Mouse (Mus musculus) MEL (cell line): ENCODE data around the gene Prrc2c.

Experiments used
- CTCF ChIP-seq, 3 experiments: IDR thresholded peaks in 2 of 3; conservative IDR thresholded peaks in 1 of 3; 2 replicates each; pipeline ENCODE4 v1.5.1; 2011 to 2012; ENCODE audit warnings: low read length in 3 of 3, low read depth in 2 of 3, mild to moderate bottlenecking in 2 of 3, improper control_type of control experiment in 1 of 3, inconsistent platforms in 1 of 3, mixed read lengths in 1 of 3, moderate library complexity in 1 of 3; ENCODE audit not compliant: control insufficient read depth in 1 of 3, insufficient read depth in 1 of 3, poor library complexity in 1 of 3, severe bottlenecking in 1 of 3
- EP300 ChIP-seq, 2 experiments: IDR thresholded peaks; 2 replicates each; pipeline ENCODE4 v1.6.1; 2011; ENCODE audit warnings: improper control_type of control experiment in 2 of 2, low read length in 2 of 2, low read depth in 1 of 2, mild to moderate bottlenecking in 1 of 2
- GATA1 ChIP-seq: IDR thresholded peaks from 2 replicates; pipeline ENCODE4 v1.6.1; 2011; ENCODE audit warnings: low read depth, low read length, improper control_type of control experiment
- KAT2A ChIP-seq: conservative IDR thresholded peaks from 2 replicates; pipeline ENCODE4 v1.6.1; 2012; ENCODE audit warnings: low read depth, low read length, improper control_type of control experiment, inconsistent platforms
- MAX ChIP-seq: IDR thresholded peaks from 2 replicates; pipeline ENCODE4 v1.6.1; 2011; ENCODE audit warnings: low read length, improper control_type of control experiment
- MAZ ChIP-seq: IDR thresholded peaks from 2 replicates; pipeline ENCODE4 v1.6.1; 2012; ENCODE audit warnings: low read depth, mild to moderate bottlenecking, inconsistent platforms, low read length, improper control_type of control experiment
- MXI1 ChIP-seq: IDR thresholded peaks from 2 replicates; pipeline ENCODE4 v1.6.1; 2011; ENCODE audit warnings: mild to moderate bottlenecking, low read depth, low read length, improper control_type of control experiment
- POLR2A ChIP-seq, 2 experiments: IDR thresholded peaks; 2 replicates each; pipeline ENCODE4 v1.6.1; 2011 to 2012; ENCODE audit warnings: low read length in 2 of 2, mild to moderate bottlenecking in 2 of 2, control low read depth in 1 of 2, improper control_type of control experiment in 1 of 2, low read depth in 1 of 2, moderate library complexity in 1 of 2; ENCODE audit not compliant: control insufficient read depth in 1 of 2, insufficient read depth in 1 of 2, poor library complexity in 1 of 2
- POLR2AphosphoS5 ChIP-seq: IDR thresholded peaks from 2 replicates; pipeline ENCODE4 v1.6.1; 2012; ENCODE audit warnings: low read depth, borderline replicate concordance, mild to moderate bottlenecking, inconsistent platforms, low read length, moderate library complexity, mixed read lengths
- RCOR1 ChIP-seq: IDR thresholded peaks from 2 replicates; pipeline ENCODE4 v1.6.1; 2012; ENCODE audit warnings: low read depth, mild to moderate bottlenecking, inconsistent platforms, low read length, improper control_type of control experiment
- SIN3A ChIP-seq: IDR thresholded peaks from 2 replicates; pipeline ENCODE4 v1.6.1; 2012; ENCODE audit warnings: low read length, improper control_type of control experiment, inconsistent platforms
- TCF12 ChIP-seq: IDR thresholded peaks from 2 replicates; pipeline ENCODE4 v1.6.1; 2014; ENCODE audit warnings: low read depth, mild to moderate bottlenecking, inconsistent platforms, low read length, improper control_type of control experiment, moderate library complexity
- ZNF384 ChIP-seq: IDR thresholded peaks from 2 replicates; pipeline ENCODE4 v1.6.1; 2012; ENCODE audit warnings: low read depth, mild to moderate bottlenecking, inconsistent platforms, low read length, improper control_type of control experiment

- TF ChIP-seq MXI1 (no peak), ZNF384 (no peak), RCOR1 (no peak), KAT2A (no peak), POLR2A (IDR thresholded peaks at IDR 0.05; ENCODE audit: control insufficient read depth in 1 of 2, insufficient read depth in 1 of 2, low read depth in 1 of 2, low read length in 2 of 2, poor library complexity in 1 of 2) (no peak), EP300 (IDR thresholded peaks at IDR 0.05; ENCODE audit: low read depth in 1 of 2, low read length in 2 of 2) (no peak), POLR2AphosphoS5 (no peak), CTCF (IDR thresholded peaks at IDR 0.05 in 2 of 3, conservative IDR thresholded peaks at IDR 0.05 in 1 of 3; ENCODE audit: control insufficient read depth in 1 of 3, insufficient read depth in 1 of 3, low read depth in 2 of 3, low read length in 3 of 3, poor library complexity in 1 of 3, severe bottlenecking in 1 of 3) (no peak), GATA1 (no peak), MAX (no peak), TCF12 (no peak), SIN3A (peak; percentile 27; the same call in 1 of the 2 replicates), MAZ (no peak)
These were observed 116.5 kb downstream of the Prrc2c start for GRCm38 (mm10) chr1:162623895-162624294.
